Mouse (Mus musculus) stomach, postnatal 0 days (tissue): ENCODE data around the gene Fam170b. TPM values are rescaled to one million over a fixed set of nuclear protein-coding genes. Genes with fewer than 3 reads are reported as not detected.

Experiments
- ATAC-seq: fragments of 200-750 bp; cut with Nextera tagmentation; 2 replicates; pipeline ENCODE4 v1.8.0; 2017; ENCODE audit not compliant: low FRiP score, low TSS enrichment
- DNase-seq: peaks from one replicate; pipeline ENCODE4 v3.0.0-alpha.2; 2016; ENCODE audit warnings: low spot score
- H3K27ac ChIP-seq: fragments of 300-500 bp; sonication (generic); replicated peaks from 2 replicates; pipeline ENCODE4 v1.5.1; 2014; ENCODE audit warnings: mild to moderate bottlenecking, control low read depth
- H3K27me3 ChIP-seq: fragments of 300-500 bp; sonication (generic); 2 replicates; pipeline ENCODE4 v1.6.1; 2014; ENCODE audit warnings: low read length; ENCODE audit not compliant: control insufficient read depth, insufficient read depth
- H3K36me3 ChIP-seq: fragments of 300-500 bp; sonication (generic); 2 replicates; pipeline ENCODE4 v1.6.1; 2014; ENCODE audit warnings: low read length, mixed read lengths; ENCODE audit not compliant: control insufficient read depth, insufficient read depth
- H3K4me1 ChIP-seq: fragments of 300-500 bp; sonication (generic); replicated peaks from 2 replicates; pipeline ENCODE4 v1.6.1; 2014; ENCODE audit warnings: antibody characterized with exemption; ENCODE audit not compliant: control insufficient read depth, insufficient read depth
- H3K4me2 ChIP-seq: fragments of 300-500 bp; sonication (generic); replicated peaks from 2 replicates; pipeline ENCODE4 v1.6.1; 2014; ENCODE audit warnings: low read depth, mild to moderate bottlenecking, control low read depth, moderate library complexity
- H3K4me3 ChIP-seq: fragments of 300-500 bp; sonication (generic); 2 replicates; pipeline ENCODE4 v1.5.1; 2014; ENCODE audit warnings: low read depth, low read length, control low read depth
- H3K9ac ChIP-seq: fragments of 300-500 bp; sonication (generic); 2 replicates; pipeline ENCODE4 v1.6.1; 2014; ENCODE audit warnings: mild to moderate bottlenecking, low read length, control low read depth, mixed read lengths
- H3K9me3 ChIP-seq: fragments of 300-500 bp; sonication (generic); 2 replicates; pipeline ENCODE4 v1.6.1; 2016; ENCODE audit warnings: low read length; ENCODE audit not compliant: control insufficient read depth
- CTCF ChIP-seq: IDR thresholded peaks from 2 replicates; pipeline ENCODE4 v1.5.1; 2016; ENCODE audit warnings: antibody characterized with exemption, low read depth, mild to moderate bottlenecking, moderate library complexity
- EP300 ChIP-seq: optimal IDR thresholded peaks from 2 replicates; pipeline ENCODE3; 2016; ENCODE audit warnings: antibody characterized with exemption
- WGBS: fragments of 180-500 bp; shearing (Covaris S2); extraction: QIAGEN DNeasy Blood & Tissue Kit; methylation state at CpG from one replicate; pipeline ENCODE4 v1.1.7; 2014; 5-methylcytosine and 5-hydroxymethylcytosine counted together
- polyA plus RNA-seq: library from polyadenylated mRNA; unstranded; fragments of >200 nt; fragmentation: Nextera tagmentation; extraction: Ambion mirVana; gene quantifications from 2 replicates; pipeline ENCODE4 v1.2.1, GENCODE M21; 2015

Gene Fam170b
- polyA plus RNA-seq, 1 experiment from 2014 or later, result not detected

DNA sequence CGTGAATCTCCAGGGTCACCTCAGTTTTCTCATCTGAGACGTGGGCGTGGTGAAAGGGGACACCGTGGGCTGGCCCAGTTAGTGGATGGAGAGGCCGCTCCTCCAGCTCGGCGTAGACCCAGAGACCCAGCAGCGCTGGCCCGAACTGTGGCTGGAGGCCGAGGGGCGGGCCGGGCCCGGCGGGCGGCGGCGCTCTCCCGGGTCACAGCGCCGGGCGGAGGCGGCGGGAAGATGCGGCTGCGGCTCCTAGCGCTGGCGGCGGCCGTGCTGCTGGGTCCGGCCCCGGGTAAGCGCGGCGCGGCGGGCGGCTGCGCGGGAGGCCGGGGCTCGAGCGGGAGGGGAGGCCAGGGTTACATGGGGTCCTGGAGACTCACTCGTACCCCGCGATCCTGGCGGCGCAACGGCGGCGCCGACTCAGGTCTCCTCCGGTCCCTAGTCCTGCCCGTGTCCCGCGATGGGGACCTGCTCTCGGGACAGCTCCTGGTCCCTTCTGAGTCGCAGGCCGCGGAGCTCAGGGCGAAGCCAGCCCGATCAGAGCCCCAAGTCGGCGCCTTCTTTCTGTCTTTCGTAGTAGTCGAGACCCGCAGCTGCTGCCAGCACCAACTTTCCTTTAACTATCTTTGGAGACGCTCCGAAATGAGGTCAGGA, 23.0 kb downstream of the Fam170b start, which contains the start of gene Vstm4:
Gene Vstm4, plus strand, starts transcription at position 76 of the 648 bp plus-strand sequence.
- peak; percentile 79 for ATAC-seq
- Histone ChIP-seq H3K27ac (peak within 1 kb of the TSS; percentile 86), H3K4me3 (peak within 1 kb of the TSS; percentile 57), H3K4me1 (peaks cover 4% of the 10 kb centered on the region; the same call in 1 of the 2 replicates), H3K9me3 (no peaks in the 10 kb centered on the region), H3K9ac (peak within 1 kb of the TSS; percentile 80), H3K27me3 (no peaks in the 10 kb centered on the region), H3K36me3 (no peaks in the 10 kb centered on the region), H3K4me2 (peak within 1 kb of the TSS; percentile 64)
- peak; percentile 56 for DNase-seq
- under 1% methylated on average over 65 of the region's 68 CpGs for WGBS
- no peak; the same call in 1 of the 2 replicates for TF ChIP-seq CTCF
- TF ChIP-seq EP300, result no peak

DNA sequence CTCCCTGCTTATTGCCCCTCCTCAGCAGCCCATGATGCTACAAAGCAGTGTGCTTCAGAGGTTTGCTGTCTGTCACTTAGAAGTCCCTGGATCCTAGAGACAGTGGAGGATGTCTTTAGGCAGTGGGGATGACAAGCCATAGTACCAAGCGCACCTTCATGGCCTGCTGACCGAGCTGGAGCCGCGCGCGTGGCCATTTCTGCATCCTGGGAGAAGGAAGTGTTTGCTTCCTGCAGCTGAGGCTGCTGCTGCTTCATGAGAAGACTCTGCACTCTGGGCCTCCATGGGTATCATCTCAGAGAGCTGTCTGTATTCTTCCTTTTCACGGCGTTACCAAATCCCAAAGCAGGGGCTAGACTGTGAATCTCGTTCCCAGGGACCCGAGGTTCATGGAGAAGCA, 24.6 kb downstream of the Fam170b start:
- WGBS, result 89% methylated on average over 10 of the region's 10 CpGs
- Histone ChIP-seq H3K27me3 (no peaks in the 10 kb centered on the region), H3K9me3 (no peaks in the 10 kb centered on the region), H3K9ac (no peak overlapping the region), H3K4me1 (peaks cover 4% of the 10 kb centered on the region; the same call in 1 of the 2 replicates), H3K4me3 (no peak overlapping the region), H3K4me2 (no peak overlapping the region), H3K27ac (no peak overlapping the region), H3K36me3 (no peaks in the 10 kb centered on the region)
- peak; percentile 11 for DNase-seq
- TF ChIP-seq CTCF (no peak), EP300 (no peak)
- no peak for ATAC-seq

DNA sequence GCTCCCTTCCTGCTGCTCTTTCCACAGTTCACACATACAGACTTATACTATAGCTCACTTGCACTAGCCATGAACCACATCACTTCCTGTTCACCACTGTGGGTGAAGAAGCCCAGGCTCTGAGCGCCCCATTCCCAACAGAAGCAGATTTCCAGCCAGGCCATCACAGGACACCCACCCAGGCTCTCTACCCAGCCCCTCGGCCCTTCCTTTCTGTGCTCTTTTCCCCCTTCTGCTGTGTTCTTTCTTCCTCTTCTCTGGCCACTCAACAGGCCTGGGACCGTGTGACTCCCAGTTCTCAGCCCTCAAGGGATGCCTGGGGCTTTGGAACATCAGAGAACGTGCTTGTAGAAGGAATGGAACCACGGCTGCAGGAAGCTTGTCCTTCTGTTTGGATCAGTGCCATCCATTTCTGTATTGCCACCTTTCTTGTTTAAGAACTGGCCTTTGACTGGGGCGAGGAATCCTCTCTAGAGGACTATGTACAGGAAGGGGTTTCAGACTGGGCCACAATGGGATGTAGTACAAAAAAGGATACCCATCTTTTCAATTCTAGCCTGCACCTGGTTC, 25.3 kb downstream of the Fam170b start:
- TF ChIP-seq CTCF (no peak), EP300 (no peak)
- Histone ChIP-seq H3K4me3 (no peak overlapping the region), H3K36me3 (no peaks in the 10 kb centered on the region), H3K4me2 (no peak overlapping the region), H3K4me1 (peaks cover 4% of the 10 kb centered on the region; the same call in 1 of the 2 replicates), H3K27ac (no peak overlapping the region), H3K9ac (no peak overlapping the region), H3K27me3 (no peaks in the 10 kb centered on the region), H3K9me3 (no peaks in the 10 kb centered on the region)
- DNase-seq (peak; percentile 7), ATAC-seq (no peak)
- WGBS, result 68% methylated on average over 6 of the region's 6 CpGs

DNA sequence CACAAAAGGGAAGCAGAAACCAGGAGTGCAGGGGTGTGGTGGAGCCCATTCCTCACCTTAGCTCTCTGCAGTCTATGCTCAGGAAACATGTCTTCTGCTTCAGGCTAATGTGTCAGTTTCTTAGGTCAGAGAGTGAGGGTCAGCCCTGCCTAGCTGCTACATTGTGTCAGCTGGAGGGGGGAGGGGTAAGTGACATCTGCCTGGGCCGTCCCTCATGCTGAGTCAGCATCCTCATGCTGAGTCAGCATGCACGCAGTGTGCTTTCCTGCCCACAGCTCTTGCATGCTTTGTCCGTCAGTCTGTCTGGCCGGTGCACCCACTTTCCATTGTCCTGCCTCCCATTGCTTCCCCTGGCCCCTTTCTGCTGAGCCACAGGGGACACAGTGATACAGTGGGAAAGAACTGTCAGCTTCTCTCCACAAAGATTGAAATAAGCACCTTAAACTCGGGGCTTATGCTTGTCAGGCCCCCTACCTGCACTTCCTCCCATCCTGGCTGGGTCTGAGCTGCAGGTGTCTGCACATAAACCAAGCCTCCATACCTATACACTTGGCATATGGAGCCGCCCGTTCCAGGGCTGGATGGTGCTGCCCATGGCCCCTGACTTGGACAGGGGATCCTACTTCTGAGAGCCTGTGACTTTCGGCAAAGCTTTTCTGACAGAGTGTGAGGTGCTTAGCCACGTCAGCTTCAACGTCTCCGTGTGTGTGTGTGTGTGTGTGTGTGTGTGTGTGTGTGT, 26.2 kb downstream of the Fam170b start:
- ATAC-seq (no peak), DNase-seq (peak; percentile 13)
- H3K36me3 ChIP-seq, result no peaks in the 10 kb centered on the region
- WGBS, result 57% methylated on average over 11 of the region's 11 CpGs
- H3K27ac ChIP-seq, result no peak overlapping the region
- H3K9ac ChIP-seq, result no peak overlapping the region
- no peak for TF ChIP-seq EP300
- TF ChIP-seq CTCF, result no peak
- H3K9me3 ChIP-seq, result no peaks in the 10 kb centered on the region
- H3K4me1 ChIP-seq, result peaks cover 4% of the 10 kb centered on the region; the same call in 1 of the 2 replicates
- H3K4me3 ChIP-seq, result no peak overlapping the region
- no peaks in the 10 kb centered on the region for H3K27me3 ChIP-seq
- H3K4me2 ChIP-seq, result no peak overlapping the region

DNA sequence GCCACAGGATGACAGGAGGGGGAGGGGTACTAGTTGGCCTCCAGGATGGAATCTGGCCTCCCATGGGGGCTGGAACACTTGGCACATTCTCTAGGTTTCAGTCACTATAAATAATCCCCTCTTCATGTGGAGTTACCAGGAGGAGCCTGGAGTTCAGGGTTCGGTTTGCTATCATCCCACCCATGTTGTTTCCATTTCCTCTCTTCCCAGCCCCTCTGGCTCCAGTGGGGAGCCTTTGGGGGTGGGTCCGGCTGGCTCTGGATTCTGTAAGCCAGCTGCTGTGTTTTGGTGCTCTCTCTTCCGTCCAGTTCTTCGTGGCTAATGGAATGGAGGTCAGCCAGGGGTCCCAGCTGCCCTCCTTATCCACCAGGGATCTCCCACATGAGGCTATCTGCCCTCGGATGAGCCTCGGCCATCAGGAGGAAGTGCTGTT, 27.4 kb downstream of the Fam170b start:
- Histone ChIP-seq H3K36me3 (no peaks in the 10 kb centered on the region), H3K9ac (no peak overlapping the region), H3K9me3 (no peaks in the 10 kb centered on the region), H3K27ac (peak overlapping the region; percentile 67), H3K4me3 (no peak overlapping the region), H3K4me2 (no peak overlapping the region), H3K27me3 (no peaks in the 10 kb centered on the region), H3K4me1 (peaks cover 4% of the 10 kb centered on the region; the same call in 1 of the 2 replicates)
- peak; percentile 13 for DNase-seq
- 28% methylated on average over 6 of the region's 6 CpGs for WGBS
- ATAC-seq, result peak; percentile 71
- TF ChIP-seq CTCF, result no peak
- no peak for TF ChIP-seq EP300
